Mouse (Mus musculus) lung, postnatal 0 days (tissue): ENCODE measurements at regions not wholly inside any gene's neighbourhood (a gene's known extent, or its start where the extent isn't known, plus 50 kb on each side); places are given as distances from the start of the nearest gene placed in this dataset.

ENCODE experiments used
- CTCF ChIP-seq: IDR thresholded peaks from 2 replicates; pipeline ENCODE4 v1.5.1; 2016; ENCODE audit warnings: antibody characterized with exemption, mild to moderate bottlenecking
- EP300 ChIP-seq: IDR thresholded peaks from 2 replicates; pipeline ENCODE4 v1.6.1; 2016; ENCODE audit warnings: antibody characterized with exemption, mild to moderate bottlenecking, control low read depth

GRCm38 (mm10) chr7:67823943-67824645 lies 64.6 kb upstream of the Synm start:
- TF ChIP-seq CTCF = no peak
- no peak for TF ChIP-seq EP300
